Mouse (Mus musculus): ENCODE results near the gene Nr2f2. TPM values are rescaled to one million over a fixed set of nuclear protein-coding genes. Genes with fewer than 3 reads are reported as not detected.

Nr2f2 gene
- total RNA-seq, 2 experiments from 2014 or later, result 41.7 to 50.4 TPM

GRCm38 (mm10) chr7:70365401-70365811 lies 1.1 kb downstream of the Nr2f2 start:
- no peak for DNase-seq

- no peak for DNase-seq
Measured at GRCm38 (mm10) chr7:70364798-70365197, 1.7 kb downstream of the Nr2f2 start.

GRCm38 (mm10) chr7:70363351-70363750 lies 3.2 kb downstream of the Nr2f2 start:
- no peak for DNase-seq

GRCm38 (mm10) chr7:70362526-70363170 lies 3.9 kb downstream of the Nr2f2 start:
- DNase-seq, result no peak

- DNase-seq, result peak; percentile 85 to 87
Measured at GRCm38 (mm10) chr7:70361383-70362364, 4.9 kb downstream of the Nr2f2 start.

GRCm38 (mm10) chr7:70360611-70361382 lies 5.7 kb downstream of the Nr2f2 start:
- no peak for DNase-seq

GRCm38 (mm10) chr7:70359791-70360581 lies 6.5 kb downstream of the Nr2f2 start:
- no peak for DNase-seq

- DNase-seq, result no peak
Measured at GRCm38 (mm10) chr7:70358848-70359591, 7.5 kb downstream of the Nr2f2 start.

GRCm38 (mm10) chr7:70358020-70358847 lies 8.3 kb downstream of the Nr2f2 start:
- DNase-seq, result no peak

- DNase-seq, result no peak
Measured at GRCm38 (mm10) chr7:70357516-70358019, 9.0 kb downstream of the Nr2f2 start.

- no peak for DNase-seq
Measured at GRCm38 (mm10) chr7:70356691-70357515, 9.6 kb downstream of the Nr2f2 start.

GRCm38 (mm10) chr7:70355691-70356568 lies 10.6 kb downstream of the Nr2f2 start:
- DNase-seq, result no peak

GRCm38 (mm10) chr7:70355357-70355620 lies 11.2 kb downstream of the Nr2f2 start:
- no peak for DNase-seq

- DNase-seq, result no peak
Measured at GRCm38 (mm10) chr7:70354606-70355356, 11.8 kb downstream of the Nr2f2 start.

- DNase-seq, result no peak
Measured at GRCm38 (mm10) chr7:70353151-70353550, 13.4 kb downstream of the Nr2f2 start.

GRCm38 (mm10) chr7:70352617-70353016 lies 13.9 kb downstream of the Nr2f2 start:
- no peak for DNase-seq

- DNase-seq, result no peak
Measured at GRCm38 (mm10) chr7:70351981-70352560, 14.5 kb downstream of the Nr2f2 start.
